Mouse (Mus musculus) kidney, embryonic 16.5 days (tissue): ENCODE data around the gene Arl4d. TPM values are rescaled to one million over a fixed set of nuclear protein-coding genes. Genes with fewer than 3 reads are reported as not detected.
"Not testable (repeated sequence)": the region's sequence is repeated elsewhere in the genome, so short reads cannot be mapped to it uniquely, and the experiment has no call there.

Experiments used
- ATAC-seq: fragments of 200-750 bp; cut with Nextera tagmentation; 2 replicates; pipeline ENCODE4 v1.8.0; 2017; ENCODE audit warnings: moderate TSS enrichment; ENCODE audit not compliant: low FRiP score, low TSS enrichment
- H3K27ac ChIP-seq: fragments of 300-500 bp; sonication (generic); 2 replicates; pipeline ENCODE4 v1.5.1; 2014; ENCODE audit warnings: low read length
- H3K27me3 ChIP-seq: fragments of 300-500 bp; sonication (generic); 2 replicates; pipeline ENCODE4 v1.6.1; 2014; ENCODE audit warnings: low read length, control low read depth, mixed read lengths; ENCODE audit not compliant: insufficient read depth
- H3K36me3 ChIP-seq: fragments of 300-500 bp; sonication (generic); 2 replicates; pipeline ENCODE4 v1.6.1; 2014; ENCODE audit warnings: low read length, control low read depth, mixed read lengths; ENCODE audit not compliant: insufficient read depth
- H3K4me1 ChIP-seq: fragments of 300-500 bp; sonication (generic); 2 replicates; pipeline ENCODE4 v1.6.1; 2014; ENCODE audit warnings: low read length, control low read depth, mixed read lengths; ENCODE audit not compliant: insufficient read depth
- H3K4me2 ChIP-seq: fragments of 300-500 bp; sonication (generic); replicated peaks from 2 replicates; pipeline ENCODE4 v1.6.1; 2014; ENCODE audit warnings: low read depth, low read length
- H3K4me3 ChIP-seq: fragments of 300-500 bp; sonication (generic); 2 replicates; pipeline ENCODE4 v1.5.1; 2014; ENCODE audit warnings: mild to moderate bottlenecking, low read length
- H3K9ac ChIP-seq: fragments of 300-500 bp; sonication (generic); replicated peaks from 2 replicates; pipeline ENCODE4 v1.6.1; 2014; ENCODE audit warnings: low read length
- H3K9me3 ChIP-seq: fragments of 300-500 bp; sonication (generic); 2 replicates; pipeline ENCODE4 v1.6.1; 2016; ENCODE audit warnings: low read length, control low read depth
- WGBS: fragments of 180-500 bp; shearing (Covaris S2); extraction: QIAGEN DNeasy Blood & Tissue Kit; methylation state at CpG from one replicate; pipeline ENCODE4 v1.1.7; 2014; 5-methylcytosine and 5-hydroxymethylcytosine counted together
- polyA plus RNA-seq: library from polyadenylated mRNA; unstranded; fragments of >200 nt; fragmentation: Nextera tagmentation; extraction: Ambion mirVana; gene quantifications from 2 replicates; pipeline ENCODE4 v1.2.1, GENCODE M21; 2015

Gene Arl4d
- polyA plus RNA-seq, 1 experiment from 2014 or later: 6.4 TPM

- ATAC-seq: peak; percentile 87
- not testable (repeated sequence) for H3K27me3 ChIP-seq, H3K36me3 ChIP-seq, H3K4me1 ChIP-seq, H3K9me3 ChIP-seq
- Histone ChIP-seq H3K4me2 (peak overlapping the region; percentile 47), H3K4me3 (peak overlapping the region; percentile 35), H3K27ac (peak overlapping the region; percentile 90), H3K9ac (peak overlapping the region; percentile 61)
- WGBS: under 1% methylated on average over 43 of the region's 56 CpGs
Observed at GRCm38 (mm10) chr11:101645411-101646282, 19.7 kb upstream of the Arl4d start.

- Histone ChIP-seq H3K4me2 (peak overlapping the region; percentile 47), H3K4me3 (peak overlapping the region; percentile 35), H3K9ac (peak overlapping the region; percentile 61), H3K27ac (peak overlapping the region; percentile 90)
- not testable (repeated sequence) for H3K36me3 ChIP-seq, H3K4me1 ChIP-seq, H3K27me3 ChIP-seq, ATAC-seq, H3K9me3 ChIP-seq
- WGBS: 16% methylated on average over 13 of the region's 16 CpGs
Observed at GRCm38 (mm10) chr11:101646283-101646794, 19.0 kb upstream of the Arl4d start.

- ATAC-seq, H3K9ac ChIP-seq, H3K9me3 ChIP-seq, H3K4me2 ChIP-seq, H3K27me3 ChIP-seq, H3K27ac ChIP-seq, H3K4me3 ChIP-seq, H3K4me1 ChIP-seq, H3K36me3 ChIP-seq: not testable (repeated sequence)
- WGBS: 95% methylated on average over 10 of the region's 10 CpGs
Observed at GRCm38 (mm10) chr11:101647093-101647492, 18.2 kb upstream of the Arl4d start.

- H3K4me3 ChIP-seq: no peak overlapping the region
- ATAC-seq: no peak
Observed at GRCm38 (mm10) chr11:101656356-101656755, 9.0 kb upstream of the Arl4d start.

GRCm38 (mm10) chr11:101657528-101657885, 7.8 kb upstream of the Arl4d start:
- peak overlapping the region; percentile 98 for H3K27ac ChIP-seq
- 3% methylated on average over 3 of the region's 3 CpGs for whole genome bisulfite sequencing
- H3K27me3 ChIP-seq: no peaks in the 10 kb centered on the region
- peak overlapping the region; percentile 33 for H3K4me3 ChIP-seq
- H3K9me3 ChIP-seq: no peaks in the 10 kb centered on the region
- H3K4me1 ChIP-seq: peaks cover 4% of the 10 kb centered on the region; the same call in 1 of the 2 replicates
- peak overlapping the region; percentile 54 for H3K4me2 ChIP-seq
- H3K9ac ChIP-seq: peak overlapping the region; percentile 75
- H3K36me3 ChIP-seq: no peaks in the 10 kb centered on the region
- peak; percentile 56 for ATAC-seq

More at GRCm38 (mm10) chr11:101656356-101656755, 9.0 kb upstream of the Arl4d start:
- Histone ChIP-seq H3K27me3 (no peaks in the 10 kb centered on the region), H3K4me1 (peaks cover 4% of the 10 kb centered on the region; the same call in 1 of the 2 replicates), H3K27ac (no peak overlapping the region), H3K36me3 (no peaks in the 10 kb centered on the region), H3K4me2 (no peak overlapping the region), H3K9ac (no peak overlapping the region), H3K9me3 (no peaks in the 10 kb centered on the region)
- 73% methylated on average over 4 of the region's 4 CpGs for WGBS

- Histone ChIP-seq H3K4me3 (peak overlapping the region; percentile 33), H3K27ac (peak overlapping the region; percentile 98), H3K9ac (peak overlapping the region; percentile 75), H3K4me2 (peak overlapping the region; percentile 54)
- H3K27me3 ChIP-seq, H3K9me3 ChIP-seq, H3K4me1 ChIP-seq, H3K36me3 ChIP-seq: not testable (repeated sequence)
- under 1% methylated on average over 37 of the region's 40 CpGs for WGBS
- ATAC-seq: peak; percentile 95
Observed at GRCm38 (mm10) chr11:101657886-101658750, 7.2 kb upstream of the Arl4d start.

GRCm38 (mm10) chr11:101658751-101659558, 6.4 kb upstream of the Arl4d start:
- Histone ChIP-seq H3K27me3 (no peaks in the 10 kb centered on the region), H3K27ac (peak overlapping the region; percentile 85), H3K4me3 (no peak overlapping the region), H3K4me1 (peaks cover 4% of the 10 kb centered on the region; the same call in 1 of the 2 replicates), H3K9me3 (no peaks in the 10 kb centered on the region), H3K36me3 (no peaks in the 10 kb centered on the region), H3K9ac (no peak overlapping the region), H3K4me2 (no peak overlapping the region)
- 29% methylated on average over 10 of the region's 10 CpGs for WGBS
- peak; percentile 14; the same call in 1 of the 2 replicates for ATAC-seq

- H3K4me3 ChIP-seq: no peak overlapping the region
- peaks cover 7% of the 10 kb centered on the region; the same call in 1 of the 2 replicates for H3K4me1 ChIP-seq
- no peaks in the 10 kb centered on the region for H3K9me3 ChIP-seq
- no peaks in the 10 kb centered on the region for H3K36me3 ChIP-seq
- no peak overlapping the region for H3K9ac ChIP-seq
- ATAC-seq: no peak
- no peak overlapping the region for H3K4me2 ChIP-seq
- WGBS: 63% methylated on average over 7 of the region's 7 CpGs
- H3K27ac ChIP-seq: no peak overlapping the region
- no peaks in the 10 kb centered on the region for H3K27me3 ChIP-seq
Observed at GRCm38 (mm10) chr11:101661191-101661590, 4.2 kb upstream of the Arl4d start.

- peaks cover 7% of the 10 kb centered on the region; the same call in 1 of the 2 replicates for H3K4me1 ChIP-seq
- WGBS: 32% methylated on average over 5 of the region's 5 CpGs
- no peak for ATAC-seq
Observed at GRCm38 (mm10) chr11:101661786-101662185, 3.6 kb upstream of the Arl4d start.

More at GRCm38 (mm10) chr11:101661786-101662185, 3.6 kb upstream of the Arl4d start:
- no peaks in the 10 kb centered on the region for H3K36me3 ChIP-seq
- no peak overlapping the region for H3K9ac ChIP-seq
- 0 out of 2 replicates have a peak, but pooled peaks cover 4% of the 10 kb centered on the region for H3K27me3 ChIP-seq
- H3K9me3 ChIP-seq: no peaks in the 10 kb centered on the region
- no peak overlapping the region for H3K4me2 ChIP-seq
- H3K27ac ChIP-seq: no peak overlapping the region
- no peak overlapping the region for H3K4me3 ChIP-seq
